Mouse (Mus musculus): Measurements from ENCODE around the gene Chst3. TPM values are rescaled to one million over a fixed set of nuclear protein-coding genes. Genes with fewer than 3 reads are reported as not detected.
A peak's percentile ranks its signal among the peaks of the same experiment; 100 is the strongest.
"Not testable (repeated sequence)": the region's sequence is repeated elsewhere in the genome, so short reads cannot be mapped to it uniquely, and the experiment has no call there.

The Chst3 gene
- total RNA-seq, 2 experiments from 2014 or later: 1.1 to 1.4 TPM

DNA sequence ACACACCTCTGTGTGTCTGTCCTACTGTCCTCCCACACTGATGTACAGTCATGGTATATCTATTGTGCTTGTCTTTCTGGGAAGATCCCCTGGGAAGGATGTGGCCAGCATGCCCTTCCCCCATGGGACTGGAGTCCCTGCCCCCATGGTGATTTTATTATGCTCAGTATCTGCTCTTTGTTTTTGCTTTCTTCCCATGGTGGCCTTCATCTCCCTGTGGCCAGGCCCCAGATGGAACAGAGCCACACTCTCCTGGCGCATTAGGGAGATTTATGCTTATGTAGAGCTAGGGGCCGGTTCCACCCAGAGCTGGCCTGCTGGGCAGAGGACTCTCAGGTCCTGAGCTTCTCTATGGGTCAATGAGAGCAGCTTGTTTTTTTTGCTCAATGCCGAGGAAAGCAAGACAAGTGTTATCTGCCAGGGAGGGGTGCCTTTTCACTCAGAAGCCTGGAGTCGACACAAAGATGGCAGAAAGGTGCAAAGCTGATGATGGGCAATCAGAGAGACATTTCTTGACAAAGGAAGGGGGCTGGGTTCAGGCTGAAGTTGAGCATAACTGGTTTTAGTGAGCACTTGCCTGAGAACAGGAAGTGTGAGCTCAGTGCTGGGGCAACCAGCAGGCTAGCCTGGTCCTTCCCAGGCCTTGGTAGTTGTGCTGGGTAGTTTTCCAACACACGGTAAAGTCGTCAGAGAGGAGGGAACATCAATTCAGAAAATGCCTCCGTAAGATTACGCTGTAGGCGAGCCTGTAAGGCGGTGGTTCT, 48.6 kb downstream of the Chst3 start:
- DNase-seq: no peak
- intact Hi-C loops (cut with DNase I; ENCODE audit: low total_unique reads): no loop called here

DNA sequence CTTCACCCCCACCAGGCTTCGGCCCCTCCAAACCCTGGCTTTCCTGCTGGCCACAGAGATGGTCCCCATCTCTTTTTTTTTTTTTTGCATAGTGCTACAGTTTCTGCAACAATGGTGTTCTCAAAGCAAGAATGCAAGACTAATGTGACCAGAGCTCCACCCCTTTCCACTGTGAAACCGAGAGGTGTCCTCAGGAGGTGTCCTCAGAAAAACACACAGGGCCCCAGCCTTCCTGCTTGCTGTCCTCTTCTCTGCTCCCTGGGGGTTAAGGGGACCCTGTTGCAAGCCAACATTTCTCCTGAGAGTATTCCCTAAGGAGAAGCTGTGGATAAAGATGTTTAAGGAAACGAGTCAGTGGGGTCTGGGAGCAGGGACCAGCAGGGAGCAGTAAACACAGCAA, 50.1 kb downstream of the Chst3 start:
- no peak for DNase-seq
- intact Hi-C loops (cut with DNase I; ENCODE audit: low total_unique reads): no loop called here

DNA sequence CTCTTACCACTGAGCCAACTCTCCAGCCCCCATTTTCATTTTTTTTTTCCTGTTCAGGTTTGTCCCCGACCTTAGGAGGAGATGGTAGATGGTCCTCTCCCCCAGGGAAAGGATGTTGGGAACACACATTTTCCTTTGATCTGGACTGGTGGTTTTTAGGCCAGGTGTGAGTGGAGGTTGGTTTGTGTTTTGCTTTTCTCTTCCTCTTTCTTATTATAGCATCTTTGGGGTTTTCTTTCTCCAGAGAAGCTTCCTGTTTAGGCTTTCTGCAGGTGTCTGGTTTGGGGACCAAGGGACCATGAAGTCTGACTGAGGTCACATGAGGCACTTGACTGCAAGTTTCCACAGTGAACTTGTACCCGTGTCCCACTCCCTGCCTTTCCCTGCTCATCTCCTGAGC, 50.8 kb downstream of the Chst3 start:
- intact Hi-C loops (cut with DNase I; ENCODE audit: low total_unique reads): no loop called here
- DNase-seq: no peak

DNA sequence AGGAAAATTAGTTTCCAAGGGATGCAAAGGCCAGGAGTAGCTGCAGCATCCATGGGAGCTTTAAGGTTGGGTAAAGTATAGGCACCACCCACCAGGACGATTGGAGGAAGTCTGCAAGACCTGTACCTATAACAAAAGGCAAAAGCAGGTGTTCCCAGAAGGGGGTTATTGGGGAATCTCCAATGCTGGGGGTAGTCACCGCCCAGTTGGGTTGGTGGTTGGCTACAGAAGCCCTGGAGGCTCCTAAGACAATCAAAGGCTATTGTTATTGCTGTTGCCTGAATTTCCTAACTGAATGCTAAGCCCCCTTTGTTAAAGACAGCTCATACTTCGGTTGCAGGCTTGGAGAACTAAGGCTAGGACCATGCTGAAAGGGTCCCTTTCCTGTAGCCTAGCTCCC, 53.0 kb downstream of the Chst3 start:
- intact Hi-C loops (cut with DNase I; ENCODE audit: low total_unique reads): no loop called here
- no peak for DNase-seq

DNA sequence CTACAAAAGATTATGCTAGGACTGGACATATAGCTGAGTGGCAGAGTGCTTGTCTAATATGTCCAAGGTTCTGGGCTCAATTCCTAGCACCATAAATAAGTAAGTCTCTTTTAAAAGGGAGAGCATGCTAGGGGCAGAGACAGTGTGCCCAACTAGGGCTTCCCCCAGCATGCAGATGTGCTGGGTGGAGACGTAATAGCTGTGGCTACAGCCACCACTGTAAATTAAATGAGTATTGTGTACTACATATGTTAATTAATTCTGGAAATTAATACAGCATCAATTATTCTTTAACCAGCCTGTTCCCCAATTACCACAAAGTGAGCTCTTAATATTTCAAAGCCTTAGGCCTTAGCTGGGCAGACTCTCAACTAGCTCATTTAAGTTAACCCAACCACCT, 54.2 kb downstream of the Chst3 start:
- no peak for DNase-seq
- intact Hi-C loops (cut with DNase I; ENCODE audit: low total_unique reads): no loop called here

DNA sequence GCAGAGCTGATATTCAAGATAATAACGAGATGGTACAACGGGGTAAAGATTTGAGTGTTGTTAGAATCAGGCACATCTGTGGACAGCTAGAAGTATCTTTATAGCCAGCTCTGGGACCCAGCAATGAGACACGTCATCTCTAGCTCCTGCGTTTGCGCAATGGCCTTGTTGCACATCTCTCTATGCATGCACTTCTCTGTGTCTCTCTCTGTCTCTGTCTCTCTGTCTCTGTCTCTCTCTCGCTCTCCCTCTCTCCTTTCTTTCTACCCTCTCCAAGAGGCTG, 56.1 kb downstream of the Chst3 start:
- intact Hi-C loops (cut with DNase I; ENCODE audit: low total_unique reads): no loop called here
- DNase-seq: no peak

DNA sequence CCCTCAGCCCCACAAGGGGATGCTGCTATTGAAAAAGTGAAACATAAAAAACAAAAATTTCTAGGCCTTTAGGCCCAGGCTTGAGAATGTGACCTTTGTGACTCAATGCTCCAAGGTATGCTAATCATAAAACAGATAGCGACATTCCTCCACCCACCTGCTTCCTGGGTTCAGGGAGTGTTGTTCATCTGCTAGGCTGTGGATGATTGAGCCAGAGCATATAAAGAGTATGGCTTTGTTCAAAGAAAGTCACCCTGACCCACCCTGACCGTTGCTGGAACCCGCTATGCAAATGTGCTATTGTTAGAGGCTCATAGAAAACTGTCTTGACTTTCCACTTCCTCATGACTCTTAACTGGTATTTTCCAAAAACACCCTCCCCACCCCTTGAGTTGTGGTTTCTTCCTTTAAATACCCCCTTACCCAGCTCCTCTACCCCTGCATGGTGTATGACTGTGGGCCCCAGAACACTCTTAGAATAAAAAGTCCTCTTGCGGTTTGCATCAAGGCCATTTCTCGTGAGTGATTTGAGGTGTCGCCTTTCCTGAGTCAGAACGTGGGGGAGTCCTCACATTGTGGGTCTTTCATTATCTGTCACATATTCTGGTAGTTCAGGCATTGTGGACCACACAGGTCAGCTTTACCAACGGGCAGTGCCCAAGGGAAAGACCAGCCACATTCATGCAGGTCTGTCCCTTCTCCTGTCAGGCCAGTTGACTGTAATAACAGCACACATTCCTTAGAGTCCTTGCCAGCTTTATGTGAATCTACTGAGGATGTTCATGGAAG, 56.7 kb downstream of the Chst3 start:
- DNase-seq; intact Hi-C loops (cut with DNase I; ENCODE audit: low total_unique reads): not testable (repeated sequence)

DNA sequence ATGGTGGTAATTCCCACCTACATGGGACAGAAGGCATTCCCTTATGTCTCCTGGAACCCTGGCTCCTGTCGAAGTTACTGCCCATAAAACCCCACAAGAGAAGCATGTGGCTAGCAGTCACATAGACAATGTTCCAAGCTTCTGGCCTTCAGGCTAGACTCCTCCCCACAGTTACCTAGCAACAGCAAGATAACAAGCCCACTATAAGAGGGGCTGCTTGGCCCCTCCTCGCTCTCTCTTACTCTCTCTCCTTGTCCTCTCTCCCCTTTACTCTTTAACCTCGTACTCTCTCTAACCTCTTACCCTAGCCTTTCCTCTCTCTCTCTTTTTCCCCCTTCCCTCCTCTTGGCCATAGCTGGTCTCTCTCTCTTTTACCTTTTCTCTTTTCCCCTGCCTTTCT, 57.7 kb downstream of the Chst3 start:
- DNase-seq; intact Hi-C loops (cut with DNase I; ENCODE audit: low total_unique reads): not testable (repeated sequence)

DNA sequence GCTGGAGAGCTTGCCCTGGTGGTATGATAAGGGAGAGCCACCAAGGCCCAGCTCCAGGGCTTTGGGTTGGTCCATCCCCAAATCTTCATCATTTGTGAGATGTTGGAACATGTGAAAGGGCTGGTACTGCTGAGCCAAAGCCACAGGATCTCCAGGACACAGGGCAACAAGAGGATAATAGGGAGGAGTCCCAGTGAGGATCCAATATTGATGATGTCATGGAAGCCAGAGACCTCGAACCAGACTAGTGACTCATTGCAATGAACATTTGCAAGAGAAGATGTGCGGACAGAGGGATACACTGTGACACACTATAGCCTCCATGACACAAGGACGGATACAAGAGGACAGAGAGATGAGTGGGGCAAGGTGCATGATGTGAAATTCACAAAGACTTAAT, 60.9 kb downstream of the Chst3 start:
- intact Hi-C loops (cut with DNase I; ENCODE audit: low total_unique reads): no loop called here
- no peak for DNase-seq

DNA sequence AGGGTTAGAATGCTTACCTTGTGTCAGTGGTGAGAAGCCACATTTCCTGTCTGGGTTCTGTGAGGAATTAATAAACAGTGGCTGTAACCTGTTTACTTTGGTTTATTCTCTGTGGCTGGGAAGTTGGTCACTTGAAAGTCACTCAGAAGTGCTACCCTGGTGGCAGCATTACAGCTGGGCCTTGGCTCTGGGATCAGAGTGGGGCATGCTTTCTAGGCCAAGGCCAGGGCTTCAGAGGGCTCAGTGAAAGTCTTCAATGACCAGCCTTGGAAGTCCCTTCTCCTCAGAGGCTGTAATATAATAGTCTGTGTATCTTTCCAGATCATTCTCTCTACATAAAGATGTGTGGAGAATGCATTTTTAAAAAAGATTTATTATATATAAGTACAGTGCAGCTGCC, 63.0 kb downstream of the Chst3 start:
- no peak for DNase-seq
- intact Hi-C loops (cut with DNase I; ENCODE audit: low total_unique reads): no loop called here

DNA sequence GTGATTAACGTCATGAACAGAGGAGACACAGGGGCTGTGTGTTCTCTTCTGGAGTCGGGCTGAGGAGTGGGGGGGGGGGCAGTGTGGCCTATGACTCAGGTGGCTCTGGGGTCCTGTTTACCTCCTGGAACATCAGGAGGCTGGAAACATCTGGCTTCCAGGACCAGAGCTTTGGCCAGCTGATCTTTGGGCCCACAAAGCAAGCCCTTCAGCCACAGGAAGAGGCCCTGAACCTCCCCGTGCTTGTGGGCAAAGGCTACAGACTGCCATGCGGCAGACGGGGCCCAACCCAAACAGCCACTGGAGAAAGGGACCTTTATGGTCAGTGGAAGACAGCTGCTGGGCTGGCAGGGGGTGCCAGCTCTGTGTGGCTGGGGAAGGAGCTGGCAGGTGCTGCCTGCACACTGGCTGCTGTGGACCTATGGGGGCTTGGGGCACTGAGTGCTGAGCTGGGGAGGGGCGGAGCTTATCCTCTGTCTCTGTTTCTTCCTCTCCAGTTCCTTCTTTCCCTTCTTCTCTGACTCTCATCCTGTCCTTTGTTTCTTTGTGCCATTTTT, 67.9 kb downstream of the Chst3 start:
- intact Hi-C loops (cut with DNase I; ENCODE audit: low total_unique reads): loop anchor here (5.0 kb wide), 1 partner anchor 41 kb away; no protein-coding TSS in a partner anchor

DNA sequence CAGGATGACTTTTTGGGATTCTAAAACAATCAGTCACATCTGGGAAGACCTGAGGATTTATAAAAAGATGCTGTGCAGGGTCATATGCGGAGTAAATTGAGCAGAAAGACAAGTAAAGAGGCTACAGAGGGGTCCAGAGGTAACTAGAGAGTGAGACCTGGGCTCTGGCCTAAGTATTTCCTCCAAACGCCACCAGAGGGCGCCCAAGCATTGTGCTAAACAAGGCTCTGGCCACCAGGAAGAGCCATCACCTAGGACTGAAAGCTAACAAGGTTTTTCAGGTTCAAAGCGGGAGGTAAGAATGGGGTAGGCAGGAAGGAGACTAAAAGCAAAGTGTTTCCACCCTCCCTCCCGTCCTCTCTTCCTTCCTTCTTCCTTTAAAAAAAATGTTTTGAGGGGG, 71.0 kb downstream of the Chst3 start:
- intact Hi-C loops (cut with DNase I; ENCODE audit: low total_unique reads): no loop called here
- DNase-seq: peak; percentile 70

More for the DNA sequence above, 67.9 kb downstream of the Chst3 start:
- DNase-seq: no peak

DNA sequence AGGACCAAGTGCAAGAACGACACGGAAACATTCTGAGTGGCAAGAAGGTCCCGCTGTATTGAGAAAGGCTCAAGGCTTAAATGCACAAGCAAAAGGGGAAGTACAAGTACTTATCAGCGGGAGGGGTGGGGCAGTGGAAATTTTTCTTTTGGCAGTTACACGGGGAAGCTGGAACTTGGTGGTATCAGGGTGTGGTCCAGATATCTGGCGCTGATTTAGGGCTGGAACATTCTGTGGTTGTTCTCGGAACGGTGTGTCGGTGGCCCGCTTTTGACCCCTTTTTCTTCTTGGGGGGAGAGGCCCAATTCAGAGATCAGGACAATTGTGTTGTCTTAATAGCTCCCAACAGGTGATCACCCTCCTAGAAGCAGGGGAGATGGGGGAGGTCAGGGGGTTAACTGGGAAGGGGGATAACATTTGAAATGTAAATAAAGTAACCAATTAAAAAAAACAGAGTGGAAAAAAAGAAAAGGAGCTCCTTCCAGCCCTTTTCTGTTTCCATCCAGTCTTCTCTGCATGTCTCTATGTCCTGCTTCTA, 71.5 kb downstream of the Chst3 start:
- intact Hi-C loops (cut with DNase I; ENCODE audit: low total_unique reads): loop anchor here (2.0 kb wide), 1 partner anchor 95 kb away; no protein-coding TSS in a partner anchor
- DNase-seq: not testable (repeated sequence)

DNA sequence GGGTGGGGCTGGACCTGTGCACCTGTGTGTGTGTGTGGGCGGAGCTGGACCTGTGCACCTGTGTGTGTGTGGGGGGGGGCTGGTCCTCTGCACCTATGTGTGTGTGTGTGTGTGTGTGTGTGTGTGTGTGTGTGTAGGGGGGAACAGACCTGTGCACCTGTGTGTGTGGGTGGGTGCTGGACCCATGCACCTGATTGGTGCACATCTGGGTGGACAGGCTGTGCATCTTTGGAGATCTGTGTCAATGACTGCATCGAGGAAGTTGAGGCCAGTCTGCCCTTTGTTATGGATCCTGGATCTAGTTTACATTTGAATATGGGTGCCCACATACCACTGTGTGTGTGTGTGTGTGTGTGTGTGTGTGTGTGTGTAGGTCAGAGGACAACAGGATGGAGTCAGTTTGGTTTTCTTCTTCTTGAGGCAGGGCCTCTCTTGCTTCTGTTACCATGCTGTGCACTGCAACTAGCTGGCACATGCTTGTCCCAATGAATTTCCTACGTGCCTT, 77.4 kb downstream of the Chst3 start:
- intact Hi-C loops (cut with DNase I; ENCODE audit: low total_unique reads): no loop called here
- no peak for DNase-seq

DNA sequence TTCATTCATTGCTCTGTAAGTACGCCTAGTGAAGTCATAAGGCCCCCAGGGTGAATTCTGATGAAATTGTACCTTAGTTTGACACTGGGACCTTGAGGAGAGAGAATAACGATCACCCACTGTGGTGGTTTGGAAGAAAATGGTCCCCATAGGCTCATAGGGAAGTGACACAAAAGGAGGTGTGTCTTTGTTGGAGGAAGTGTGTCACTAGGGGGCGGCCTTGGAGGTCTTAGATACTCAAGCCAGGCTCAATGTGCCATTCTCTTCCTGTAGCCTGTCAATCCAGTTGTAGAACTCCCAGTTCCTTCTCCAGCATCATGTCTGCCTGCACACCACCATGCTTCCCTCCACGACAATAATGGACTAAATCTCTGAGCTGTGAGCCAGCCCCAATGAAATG, 78.3 kb downstream of the Chst3 start:
- intact Hi-C loops (cut with DNase I; ENCODE audit: low total_unique reads): no loop called here
- no peak for DNase-seq

DNA sequence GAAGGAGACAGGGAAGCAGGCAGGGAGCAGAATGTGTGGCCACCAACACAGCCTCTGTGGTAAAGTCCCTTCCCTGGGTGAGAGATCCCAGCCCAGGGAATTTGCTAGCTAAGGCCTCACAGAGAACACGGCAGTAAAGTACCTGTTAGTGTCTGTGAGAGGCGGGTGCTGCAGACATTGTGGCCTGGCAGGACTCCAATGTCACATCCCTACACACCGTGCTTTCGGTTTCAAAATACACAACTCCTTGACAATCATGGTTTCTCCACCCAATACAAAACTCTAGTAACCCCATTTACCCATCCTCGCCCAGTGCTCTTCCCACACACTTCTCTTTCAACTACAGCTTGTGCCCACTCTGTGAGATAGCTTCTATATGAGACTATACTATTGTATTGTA, 80.4 kb downstream of the Chst3 start:
- DNase-seq: no peak
- intact Hi-C loops (cut with DNase I; ENCODE audit: low total_unique reads): no loop called here

DNA sequence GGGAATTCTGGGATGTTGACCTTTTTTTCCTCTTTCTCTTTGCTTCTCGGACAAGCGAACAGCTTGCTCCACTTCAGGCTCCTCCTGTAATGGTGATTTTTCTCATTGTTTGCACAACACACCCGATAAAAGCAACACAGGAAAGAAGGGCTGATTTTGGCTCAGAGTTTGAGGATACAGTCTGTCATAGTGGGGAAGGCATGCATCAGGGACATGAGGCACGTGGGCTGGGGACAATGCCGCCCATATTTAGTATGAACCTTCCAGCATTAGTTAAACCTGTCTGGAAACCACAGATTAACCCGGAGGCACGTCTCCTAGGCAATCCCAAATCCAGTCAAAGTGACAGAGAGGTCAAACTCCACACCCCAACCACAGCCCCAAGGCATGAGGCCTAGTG, 82.1 kb downstream of the Chst3 start:
- intact Hi-C loops (cut with DNase I; ENCODE audit: low total_unique reads): no loop called here
- no peak for DNase-seq

DNA sequence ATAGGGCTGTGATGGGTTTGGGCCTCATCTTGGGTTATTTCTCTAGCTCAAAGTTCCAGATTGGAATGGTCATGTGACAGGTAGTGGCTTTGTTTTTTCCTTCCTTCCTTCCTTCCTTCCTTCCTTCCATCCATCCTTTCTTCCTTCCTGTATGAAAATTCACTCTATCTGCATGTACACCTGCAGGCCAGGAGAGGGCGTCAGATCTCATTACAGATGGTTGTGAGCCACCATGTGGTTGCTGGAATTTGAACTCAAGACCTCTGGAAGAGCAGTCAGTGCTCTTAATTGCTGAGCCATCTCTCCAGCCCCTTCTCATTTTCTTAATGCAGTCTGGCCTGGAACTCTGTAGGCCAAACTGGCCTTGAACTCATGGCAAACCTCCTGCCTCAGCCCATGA, 83.0 kb downstream of the Chst3 start:
- DNase-seq; intact Hi-C loops (cut with DNase I; ENCODE audit: low total_unique reads): not testable (repeated sequence)

DNA sequence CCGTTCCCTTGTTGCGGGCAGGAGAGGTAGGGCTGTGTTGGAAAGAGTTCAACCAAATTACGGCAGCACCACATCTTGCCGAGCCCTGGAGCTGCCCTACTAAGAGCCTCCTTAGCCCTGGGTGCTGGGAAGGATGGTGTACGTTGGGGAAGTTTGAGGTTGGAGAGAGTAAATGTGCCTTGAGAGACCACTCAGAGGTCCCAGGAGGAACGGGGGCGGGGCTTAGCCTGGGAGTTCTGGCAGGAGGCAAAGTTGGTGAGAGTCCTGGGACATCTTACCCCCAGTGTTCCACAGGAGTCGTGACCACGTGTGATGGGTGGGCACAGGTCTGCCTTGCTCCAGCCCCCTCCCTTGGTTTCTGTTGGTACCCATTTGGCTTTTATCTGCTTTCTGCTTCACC, 84.9 kb downstream of the Chst3 start:
- intact Hi-C loops (cut with DNase I; ENCODE audit: low total_unique reads): no loop called here
- no peak for DNase-seq

DNA sequence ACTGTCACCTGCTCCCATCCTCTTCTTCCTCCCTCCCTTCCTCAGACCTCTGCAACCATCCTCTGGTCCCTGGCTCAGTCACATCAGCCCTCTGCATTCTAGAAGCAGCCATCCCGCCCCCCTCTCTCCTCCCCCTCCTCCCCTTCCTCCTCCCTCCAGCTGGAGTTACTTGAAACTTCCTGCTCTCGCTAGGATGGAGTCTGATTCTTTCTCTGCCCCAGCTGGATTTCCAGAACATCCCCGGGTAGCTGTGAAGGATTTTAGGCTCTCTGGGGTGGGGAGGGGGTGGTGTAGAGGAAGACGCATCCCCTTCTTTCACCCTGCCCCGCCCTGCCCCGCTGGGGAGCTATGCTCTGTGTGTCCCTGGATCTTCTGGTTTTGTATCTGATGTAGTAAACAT, 85.6 kb downstream of the Chst3 start:
- intact Hi-C loops (cut with DNase I; ENCODE audit: low total_unique reads): no loop called here
- no peak for DNase-seq
